Mouse (Mus musculus): ENCODE measurements around the gene Trap1.

DNA sequence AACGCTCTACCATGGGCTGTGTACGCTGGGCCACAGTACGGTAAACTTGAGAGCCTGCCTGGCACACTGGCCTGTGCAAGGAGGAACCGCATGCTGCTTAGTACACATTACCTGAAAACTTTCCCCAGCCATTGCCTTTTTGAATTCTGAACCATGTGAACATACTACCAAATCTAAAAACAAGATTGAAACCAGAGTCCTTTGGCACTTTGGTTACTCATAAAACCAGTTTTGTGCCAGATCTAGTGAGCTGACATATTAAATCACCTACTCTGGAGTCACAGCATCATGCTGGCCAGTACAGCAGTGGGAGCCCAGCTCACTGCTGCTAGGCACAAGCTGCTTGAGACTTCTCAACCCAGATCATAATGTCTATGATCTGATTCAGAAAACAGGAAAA, 36.0 kb downstream of the Trap1 start:
- no peak for TF ChIP-seq CTCF (IDR thresholded peaks at IDR 0.05; ENCODE audit: extremely low read depth, insufficient read depth, low read length)
- no peak for TF ChIP-seq POLR2A (IDR thresholded peaks at IDR 0.05; ENCODE audit: extremely low read depth, insufficient read depth, low read length)

All from cortical plate, adult 2 months (tissue).